Mouse (Mus musculus) splenic B cell, adult 2 months (primary cell): Measurements from ENCODE around the gene Pcna.

Experiments
- DNase-seq: peaks from one replicate; pipeline ENCODE4 v3.0.0-alpha.2; 2011; ENCODE audit warnings: low read depth, low spot score
- H3K27me3 ChIP-seq: 2 replicates; pipeline ENCODE4 v1.6.1; 2012; ENCODE audit warnings: mild to moderate bottlenecking, low read length, moderate library complexity, mixed read lengths; ENCODE audit not compliant: control insufficient read depth, poor library complexity, insufficient read depth, severe bottlenecking
- H3K36me3 ChIP-seq: 2 replicates; pipeline ENCODE4 v1.6.1; 2012; ENCODE audit warnings: mild to moderate bottlenecking, low read length, moderate library complexity, mixed read lengths; ENCODE audit not compliant: control insufficient read depth, poor library complexity, insufficient read depth, severe bottlenecking

Gene Pcna

GRCm38 (mm10) chr2:132233985-132234765, 18.9 kb downstream of the Pcna start:
- H3K36me3 ChIP-seq = 0 out of 2 replicates have a peak, but pooled peaks cover 2% of the 10 kb centered on the region
- no peak for DNase-seq
- no peaks in the 10 kb centered on the region for H3K27me3 ChIP-seq

DNA sequence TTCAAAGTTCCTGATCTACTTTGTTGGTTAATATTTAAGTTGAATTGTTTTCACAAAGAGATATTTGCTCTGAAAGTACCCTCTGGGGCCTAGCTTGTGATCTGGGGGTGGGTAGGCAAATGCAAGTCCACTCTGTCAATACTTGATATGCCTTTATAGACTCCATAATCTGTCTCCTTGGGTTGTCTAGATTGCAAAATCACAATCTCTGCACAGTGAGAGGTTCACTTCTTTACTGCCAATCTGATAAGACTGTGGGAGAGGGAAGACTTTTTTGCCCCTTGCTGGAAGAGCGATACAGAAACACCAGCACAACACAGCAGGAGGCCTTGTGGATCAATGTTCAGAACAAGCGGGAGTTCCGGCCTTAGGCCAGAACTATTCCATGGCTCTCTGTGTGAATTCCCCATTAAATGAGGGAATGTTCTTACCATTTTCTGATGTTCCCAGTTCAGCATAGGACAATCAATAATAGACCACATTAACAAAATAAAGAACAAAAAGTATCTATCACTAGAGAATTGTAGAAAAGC, 20.6 kb downstream of the Pcna start:
- DNase-seq = no peak
- no peaks in the 10 kb centered on the region for H3K27me3 ChIP-seq
- H3K36me3 ChIP-seq = no peaks in the 10 kb centered on the region

DNA sequence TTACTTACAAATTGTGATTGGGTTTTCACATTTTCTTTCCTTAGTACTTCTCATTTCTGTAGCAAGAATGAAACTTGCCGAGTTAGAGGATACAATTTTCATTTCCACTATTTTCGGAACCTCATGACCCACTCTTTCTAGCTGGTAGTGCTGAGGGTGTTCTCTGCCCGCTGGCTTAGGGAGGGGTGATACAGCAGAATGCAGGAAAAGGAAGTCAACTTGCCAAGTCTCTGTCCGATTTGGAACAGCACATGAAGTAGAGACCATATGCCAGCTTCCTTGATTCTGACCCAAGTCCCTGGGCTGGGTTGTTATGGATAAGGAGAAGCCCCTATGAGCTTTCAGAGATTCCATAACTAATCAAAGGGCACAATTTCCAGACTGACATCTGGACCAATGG, 28.8 kb downstream of the Pcna start:
- no peaks in the 10 kb centered on the region for H3K36me3 ChIP-seq
- H3K27me3 ChIP-seq = no peaks in the 10 kb centered on the region
- no peak for DNase-seq

- no peaks in the 10 kb centered on the region for H3K36me3 ChIP-seq
- DNase-seq = no peak
Measured at GRCm38 (mm10) chr2:132221611-132222073, 31.5 kb downstream of the Pcna start.

DNA sequence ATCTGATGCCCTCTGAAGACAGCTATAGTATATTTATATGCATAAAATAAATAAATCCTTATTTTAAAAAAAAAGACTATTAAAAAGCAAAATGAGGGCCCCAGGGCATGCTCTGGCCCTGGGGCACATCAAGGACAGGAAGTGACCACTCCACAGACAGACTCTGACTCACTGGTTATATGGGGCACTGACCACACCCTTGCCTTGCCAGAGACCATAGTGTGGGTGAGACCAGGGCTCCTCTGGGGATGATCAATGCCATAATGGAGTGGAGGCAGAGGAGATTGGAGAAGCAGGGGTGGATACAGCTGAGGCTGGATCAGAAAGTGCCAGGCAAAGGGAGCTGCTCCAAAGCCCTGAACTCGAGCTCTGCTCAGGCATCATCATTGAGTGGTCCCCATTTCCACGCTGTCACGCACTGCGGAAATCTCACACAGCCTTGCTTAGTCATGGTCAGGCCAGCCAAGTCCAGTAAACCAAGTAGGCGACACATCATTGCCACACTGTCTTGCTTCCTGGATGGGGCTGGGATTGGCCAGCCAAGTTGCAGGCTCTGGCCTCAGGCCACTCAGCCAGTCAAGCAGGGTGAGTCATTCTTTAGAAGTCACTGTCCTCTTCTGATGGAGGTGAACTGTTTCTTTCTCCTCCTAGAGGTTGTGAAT, 41.0 kb downstream of the Pcna start:
- Histone ChIP-seq H3K36me3 (no peaks in the 10 kb centered on the region), H3K27me3 (no peaks in the 10 kb centered on the region)
- no peak for DNase-seq

More at GRCm38 (mm10) chr2:132221611-132222073, 31.5 kb downstream of the Pcna start:
- H3K27me3 ChIP-seq = no peaks in the 10 kb centered on the region

- no peak for DNase-seq
- no peaks in the 10 kb centered on the region for H3K27me3 ChIP-seq
- no peaks in the 10 kb centered on the region for H3K36me3 ChIP-seq
Measured at GRCm38 (mm10) chr2:132210806-132211312, 42.3 kb downstream of the Pcna start.

GRCm38 (mm10) chr2:132208246-132208881, 44.8 kb downstream of the Pcna start:
- Histone ChIP-seq H3K36me3 (no peaks in the 10 kb centered on the region), H3K27me3 (no peaks in the 10 kb centered on the region)
- no peak for DNase-seq

GRCm38 (mm10) chr2:132206316-132206881, 46.7 kb downstream of the Pcna start:
- Histone ChIP-seq H3K36me3 (no peaks in the 10 kb centered on the region), H3K27me3 (no peaks in the 10 kb centered on the region)
- no peak for DNase-seq

- no peaks in the 10 kb centered on the region for H3K27me3 ChIP-seq
- no peaks in the 10 kb centered on the region for H3K36me3 ChIP-seq
- no peak for DNase-seq
Measured at GRCm38 (mm10) chr2:132205549-132205948, 47.6 kb downstream of the Pcna start.

DNA sequence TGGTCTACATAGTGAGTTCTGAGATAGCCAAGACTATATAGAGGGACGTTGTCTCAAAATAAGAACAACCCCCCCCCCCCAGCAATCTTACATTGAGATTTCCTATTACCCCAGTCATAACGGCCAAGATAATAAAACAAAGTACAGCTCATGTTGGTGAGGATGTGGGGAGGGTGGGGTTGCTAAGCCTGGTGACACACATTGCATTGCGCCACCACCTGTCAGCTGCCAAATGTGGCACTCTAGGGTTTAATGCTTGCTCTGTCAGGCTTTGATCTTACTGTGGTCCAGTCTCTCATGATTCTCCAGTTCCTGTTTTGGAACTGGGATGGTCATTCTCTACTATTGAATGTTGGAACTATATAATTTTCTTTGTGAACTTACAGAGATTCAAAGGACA, 49.3 kb downstream of the Pcna start:
- Histone ChIP-seq H3K27me3 (no peaks in the 10 kb centered on the region), H3K36me3 (no peaks in the 10 kb centered on the region)
- peak; percentile 8 for DNase-seq

DNA sequence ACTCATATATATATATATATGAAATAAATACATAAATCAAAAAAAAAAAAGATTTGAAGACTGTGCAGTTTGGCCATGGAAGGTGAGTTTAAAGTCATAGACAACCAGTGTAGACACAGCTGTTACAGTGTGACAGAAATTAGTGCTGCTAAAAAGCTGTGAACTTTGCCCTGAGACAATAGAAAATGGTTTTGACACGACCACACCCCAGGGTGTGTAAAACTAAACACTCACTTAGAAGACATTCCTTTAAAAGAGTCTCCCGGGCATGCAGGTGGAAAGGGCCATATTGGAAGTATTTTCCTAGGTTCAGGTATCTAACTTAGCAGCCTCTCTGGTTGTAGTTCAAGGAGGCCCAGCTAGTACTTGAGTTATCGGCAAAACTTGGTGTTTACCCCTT, 49.9 kb downstream of the Pcna start:
- DNase-seq = no peak
- no peaks in the 10 kb centered on the region for H3K36me3 ChIP-seq
- no peaks in the 10 kb centered on the region for H3K27me3 ChIP-seq
